In genomic region chr9:122248168-122248567, GRCm38 (mm10) we compare ENCODE assay signal across 8 mouse cellular contexts. TPM values are rescaled to one million over a fixed set of nuclear protein-coding genes. Genes with fewer than 3 reads are reported as not detected.
DNase-seq lines count a peak whose midpoint lies in the region; ATAC-seq lines count a peak whose summit lies in the region.

No protein-coding gene starts in this region.

- H3K27me3 ChIP-seq in forebrain, embryonic 14.5 days (replicated peaks; ENCODE audit: control insufficient read depth, insufficient read depth, low read length) = no peaks in the 10 kb centered on the region
- no peaks in the 10 kb centered on the region for H3K27me3 ChIP-seq in kidney, embryonic 15.5 days

- H3K36me3 ChIP-seq in forebrain, embryonic 14.5 days (ENCODE audit: control insufficient read depth, insufficient read depth, low read length) = peaks cover 27% of the 10 kb centered on the region
- H3K36me3 ChIP-seq in kidney, embryonic 15.5 days = peaks cover 33% of the 10 kb centered on the region

- no peak overlapping the region for H3K4me3 ChIP-seq in forebrain, embryonic 14.5 days (ENCODE audit: low read depth, low read length)
- H3K4me3 ChIP-seq in kidney, embryonic 15.5 days (replicated peaks) = no peak overlapping the region

- H3K9ac ChIP-seq in forebrain, embryonic 14.5 days (ENCODE audit: low read length) = no peak overlapping the region
- H3K9ac ChIP-seq in kidney, embryonic 15.5 days = no peak overlapping the region

- H3K27ac ChIP-seq in forebrain, embryonic 14.5 days (ENCODE audit: low read depth, low read length) = no peak overlapping the region
- H3K27ac ChIP-seq in kidney, embryonic 15.5 days = no peak overlapping the region

- H3K9me3 ChIP-seq in forebrain, embryonic 14.5 days (replicated peaks; ENCODE audit: control insufficient read depth, low read length) = no peaks in the 10 kb centered on the region
- 0 out of 2 replicates have a peak, but pooled peaks cover 5% of the 10 kb centered on the region for H3K9me3 ChIP-seq in kidney, embryonic 15.5 days (replicated peaks)

- DNase-seq in cerebellum, adult 11 months = peak; percentile 20
- no peak for DNase-seq in cerebellum, adult 9-10 months
- peak; percentile 44 for DNase-seq in urinary bladder, postnatal 14 days (ENCODE audit: low spot score)
- no peak for DNase-seq in urinary bladder, postnatal 10 days (ENCODE audit: low spot score)
- peak; percentile 65 for DNase-seq in forebrain, embryonic 14.5 days (ENCODE audit: low spot score)
- peak; percentile 35 for DNase-seq in skeletal muscle tissue, adult 2 months (ENCODE audit: low read depth, low spot score)

- no peak overlapping the region for H3K4me2 ChIP-seq in forebrain, embryonic 14.5 days (ENCODE audit: low read length)
- no peak overlapping the region for H3K4me2 ChIP-seq in kidney, embryonic 15.5 days

- peak; percentile 65; the same call in 1 of the 2 replicates for ATAC-seq in forebrain, embryonic 14.5 days
- 0 out of 2 replicates have a peak, but pooled peaks have one; percentile 48 for ATAC-seq in kidney, embryonic 15.5 days (replicated peaks; ENCODE audit: low FRiP score)
- ATAC-seq in megakaryocyte, adult 5-6 weeks (ENCODE audit: poor library complexity, severe bottlenecking) = peak; percentile 80

- WGBS in forebrain, embryonic 14.5 days = 39% methylated on average over 8 of the region's 8 CpGs
- 37% methylated on average over 8 of the region's 8 CpGs for WGBS in kidney, embryonic 15.5 days

- no peaks in the 10 kb centered on the region for H3K4me1 ChIP-seq in forebrain, embryonic 14.5 days (ENCODE audit: control insufficient read depth, insufficient read depth, low read length)
- no peaks in the 10 kb centered on the region for H3K4me1 ChIP-seq in kidney, embryonic 15.5 days

RNA-seq across cellular contexts. Expression of gene Ano10, which starts 46.1 kb away (rescaled TPM):
- polyA plus RNA-seq in forebrain, embryonic 14.5 days (2014; fragmentation: Nextera tagmentation; extraction: Ambion mirVana) = 42.4 and 45.2 TPM in 2 replicates
- polyA plus RNA-seq in kidney, embryonic 15.5 days (2015; fragmentation: Nextera tagmentation; extraction: Ambion mirVana) = 32.0 and 36.2 TPM in 2 replicates
- 33.1 and 40.9 TPM in 2 replicates for total RNA-seq in megakaryocyte, adult 5-6 weeks (2015)
- 17.1 and 32.8 TPM in 2 replicates for total RNA-seq in megakaryocyte, adult 5-6 weeks (2017)

Comparison
In these comparisons a context has a peak if more than half of its experiments do, and no peak if none do; other contexts are left out.
1. DNase-seq: peak in cerebellum, adult 11 months (single experiment), urinary bladder, postnatal 14 days (single experiment), forebrain, embryonic 14.5 days (single experiment) and skeletal muscle tissue, adult 2 months (single experiment); none in cerebellum, adult 9-10 months (single experiment) and urinary bladder, postnatal 10 days (single experiment).
2. Peak in every context shown above with its lines, with median percentiles within 50 percentile points of each other: ATAC-seq.